Mouse (Mus musculus): ENCODE results near the gene As3mt.
"Not testable (repeated sequence)": the region's sequence is repeated elsewhere in the genome, so short reads cannot be mapped to it uniquely, and the experiment has no call there.

Gene As3mt

GRCm38 (mm10) chr19:46777928-46778680, 70.8 kb downstream of the As3mt start:
- in situ Hi-C loops (cut with MboI, MseI), result no loop called here

GRCm38 (mm10) chr19:46779130-46779529, 71.9 kb downstream of the As3mt start:
- in situ Hi-C loops (cut with MboI, MseI), result not testable (repeated sequence)

- in situ Hi-C loops (cut with MboI, MseI), result no loop called here
Measured at GRCm38 (mm10) chr19:46784038-46784437, 76.8 kb downstream of the As3mt start.

- in situ Hi-C loops (cut with MboI, MseI), result no loop called here
Measured at GRCm38 (mm10) chr19:46784502-46784901, 77.2 kb downstream of the As3mt start.

- in situ Hi-C loops (cut with MboI, MseI), result no loop called here
Measured at GRCm38 (mm10) chr19:46785633-46786032, 78.4 kb downstream of the As3mt start.

- in situ Hi-C loops (cut with MboI, MseI), result no loop called here
Measured at GRCm38 (mm10) chr19:46789782-46790181, 82.5 kb downstream of the As3mt start.
